Mouse (Mus musculus) forebrain, embryonic 13.5 days (tissue): ENCODE results near the gene Prss57. TPM values are rescaled to one million over a fixed set of nuclear protein-coding genes. Genes with fewer than 3 reads are reported as not detected.
"Not testable (repeated sequence)": the region's sequence is repeated elsewhere in the genome, so short reads cannot be mapped to it uniquely, and the experiment has no call there.

Experiments
- ATAC-seq: fragments of 200-750 bp; cut with Nextera tagmentation; 2 replicates; pipeline ENCODE4 v1.8.0; 2017
- H3K27ac ChIP-seq: fragments of 300-500 bp; sonication (generic); 2 replicates; pipeline ENCODE4 v1.5.1; 2015; ENCODE audit warnings: inconsistent platforms, mild to moderate bottlenecking, moderate library complexity
- H3K27me3 ChIP-seq: fragments of 300-500 bp; sonication (generic); 2 replicates; pipeline ENCODE4 v1.6.1; 2015; ENCODE audit warnings: mild to moderate bottlenecking, inconsistent platforms
- H3K36me3 ChIP-seq: fragments of 300-500 bp; sonication (generic); 2 replicates; pipeline ENCODE4 v1.6.1; 2015; ENCODE audit warnings: mild to moderate bottlenecking, inconsistent platforms; ENCODE audit not compliant: poor library complexity, severe bottlenecking
- H3K4me1 ChIP-seq: fragments of 300-500 bp; sonication (generic); 2 replicates; pipeline ENCODE4 v1.6.1; 2015; ENCODE audit warnings: inconsistent platforms
- H3K4me2 ChIP-seq: fragments of 300-500 bp; sonication (generic); 2 replicates; pipeline ENCODE4 v1.6.1; 2015; ENCODE audit warnings: inconsistent platforms, mild to moderate bottlenecking, moderate library complexity
- H3K4me3 ChIP-seq: fragments of 300-500 bp; sonication (generic); 2 replicates; pipeline ENCODE4 v1.5.1; 2015; ENCODE audit warnings: mild to moderate bottlenecking, inconsistent platforms
- H3K9ac ChIP-seq: fragments of 300-500 bp; sonication (generic); 2 replicates; pipeline ENCODE4 v1.6.1; 2015; ENCODE audit warnings: mild to moderate bottlenecking, inconsistent platforms
- H3K9me3 ChIP-seq: fragments of 300-500 bp; sonication (generic); replicated peaks from 2 replicates; pipeline ENCODE4 v1.6.1; 2016; ENCODE audit warnings: inconsistent platforms
- WGBS: fragments of 180-500 bp; shearing (Covaris S2); methylation state at CpG from one replicate; pipeline ENCODE4 v1.1.7; 2015; 5-methylcytosine and 5-hydroxymethylcytosine counted together
- polyA plus RNA-seq: library from polyadenylated mRNA; unstranded; fragments of >200 nt; fragmentation: Nextera tagmentation; extraction: Ambion mirVana; gene quantifications from 2 replicates; pipeline ENCODE4 v1.2.1, GENCODE M21; 2015

The Prss57 gene
- polyA plus RNA-seq, 1 experiment from 2014 or later = 0.09 TPM

DNA sequence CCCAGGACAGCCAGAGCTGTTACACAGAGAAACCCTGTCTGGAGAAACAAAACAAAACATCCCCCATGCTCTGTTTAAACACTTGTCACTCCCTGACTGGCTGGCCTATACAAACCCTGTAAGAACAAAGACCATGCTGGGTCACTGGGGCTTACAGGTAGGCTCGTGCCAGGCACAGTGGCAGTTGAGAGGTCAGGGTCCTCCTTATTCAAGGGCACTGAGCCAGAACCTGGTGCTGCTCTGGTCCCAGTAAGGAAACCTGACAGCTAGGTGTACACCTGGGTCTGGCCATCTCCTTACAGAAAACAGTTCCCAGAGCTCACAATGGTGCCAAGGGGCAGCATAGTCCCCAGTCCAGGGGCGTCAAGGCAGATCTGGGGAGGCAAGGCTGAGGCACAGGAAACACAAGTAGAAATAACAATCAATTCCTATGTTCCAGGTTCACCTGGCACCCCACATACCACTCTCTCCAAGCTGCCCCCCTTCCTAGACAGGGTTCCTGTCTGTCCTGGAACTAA, 25.5 kb downstream of the Prss57 start:
- H3K36me3 ChIP-seq = peaks cover 25% of the 10 kb centered on the region
- H3K4me3 ChIP-seq = peak overlapping the region; percentile 76
- 79% methylated on average over 2 of the region's 2 CpGs for WGBS
- ATAC-seq = no peak
- peak overlapping the region; percentile 94 for H3K4me2 ChIP-seq
- no peak overlapping the region for H3K27ac ChIP-seq
- peaks cover 40% of the 10 kb centered on the region for H3K4me1 ChIP-seq
- H3K9me3 ChIP-seq = no peaks in the 10 kb centered on the region
- H3K27me3 ChIP-seq = no peaks in the 10 kb centered on the region
- H3K9ac ChIP-seq = peak overlapping the region; percentile 94

DNA sequence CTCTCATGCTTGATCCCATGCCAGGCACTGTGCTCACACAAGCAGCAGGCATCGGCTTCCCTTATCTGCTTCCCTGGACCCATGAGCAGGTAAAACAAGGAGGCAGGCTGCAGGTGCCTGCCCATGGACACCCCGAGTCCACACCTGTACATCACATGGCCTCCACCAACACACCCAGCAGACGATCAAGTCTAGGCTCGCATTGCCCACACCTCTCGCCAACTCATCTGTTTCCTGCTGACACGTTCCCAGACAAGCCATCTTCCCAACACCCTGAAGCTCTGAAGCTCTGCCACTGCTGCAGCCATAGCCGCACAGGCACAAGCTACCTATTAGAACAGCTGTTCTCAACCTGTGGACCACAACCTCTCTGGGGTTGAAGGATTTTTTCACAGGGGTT, 26.5 kb downstream of the Prss57 start:
- Histone ChIP-seq H3K4me2 (no peak overlapping the region), H3K36me3 (peaks cover 33% of the 10 kb centered on the region), H3K4me1 (peaks cover 40% of the 10 kb centered on the region), H3K9me3 (no peaks in the 10 kb centered on the region), H3K9ac (peak overlapping the region; percentile 41), H3K4me3 (no peak overlapping the region), H3K27me3 (no peaks in the 10 kb centered on the region), H3K27ac (no peak overlapping the region)
- 88% methylated on average over 7 of the region's 7 CpGs for WGBS
- ATAC-seq = no peak

DNA sequence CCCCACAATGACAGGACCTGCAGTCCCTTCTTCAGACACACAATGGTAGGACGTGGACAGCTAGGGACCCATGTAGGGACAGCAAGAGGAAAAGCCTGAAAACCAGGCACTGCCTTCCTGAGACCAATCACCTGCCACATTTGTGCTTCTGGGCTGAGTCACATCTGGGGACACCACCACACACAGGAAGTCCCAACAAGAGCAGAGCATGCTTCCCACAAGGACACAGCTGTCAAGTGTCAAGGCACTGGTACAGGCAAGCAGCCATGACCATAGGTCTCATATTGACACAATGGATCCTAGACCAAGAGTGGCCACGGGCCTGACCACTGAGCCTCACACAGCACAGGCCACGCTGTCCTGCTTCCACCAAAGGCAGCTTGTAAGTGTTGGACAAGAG, 27.9 kb downstream of the Prss57 start:
- Histone ChIP-seq H3K9me3 (no peaks in the 10 kb centered on the region), H3K27ac (no peak overlapping the region), H3K27me3 (no peaks in the 10 kb centered on the region), H3K9ac (no peak overlapping the region), H3K36me3 (peaks cover 47% of the 10 kb centered on the region), H3K4me2 (no peak overlapping the region), H3K4me1 (peaks cover 31% of the 10 kb centered on the region), H3K4me3 (no peak overlapping the region)
- WGBS = 81% methylated on average over 3 of the region's 3 CpGs
- no peak for ATAC-seq

DNA sequence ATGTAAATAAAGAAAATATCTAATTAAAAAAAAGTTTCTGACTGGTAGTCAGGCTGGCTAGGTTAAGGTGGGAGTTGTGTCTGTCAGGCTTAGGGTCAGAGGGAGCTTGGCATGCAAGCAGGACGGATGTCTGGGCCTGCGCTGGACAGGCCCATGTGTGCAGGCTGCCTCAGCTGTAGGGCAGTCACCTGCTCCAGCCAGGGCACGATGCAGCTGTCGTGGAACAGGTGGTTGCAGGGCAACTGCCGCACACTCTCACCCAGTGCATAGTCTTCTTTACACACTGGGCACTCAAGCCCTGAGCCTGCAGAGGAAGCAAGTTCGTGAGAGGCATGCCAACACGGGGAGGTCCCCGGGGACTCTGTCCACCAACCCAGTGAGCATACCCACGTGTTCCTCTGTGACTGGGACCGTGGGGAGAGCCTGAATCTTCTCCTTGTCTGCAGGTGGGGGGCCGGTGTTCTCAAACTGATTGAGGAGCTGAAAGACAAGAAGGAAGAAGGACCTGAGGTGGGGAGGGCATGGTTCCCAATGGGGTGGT, 30.1 kb downstream of the Prss57 start:
- no peak overlapping the region for H3K4me3 ChIP-seq
- H3K27me3 ChIP-seq = no peaks in the 10 kb centered on the region
- WGBS = 93% methylated on average over 11 of the region's 11 CpGs
- H3K36me3 ChIP-seq = peaks cover 69% of the 10 kb centered on the region
- H3K9ac ChIP-seq = no peak overlapping the region
- no peaks in the 10 kb centered on the region for H3K9me3 ChIP-seq
- no peak overlapping the region for H3K27ac ChIP-seq
- no peak overlapping the region for H3K4me2 ChIP-seq
- H3K4me1 ChIP-seq = peaks cover 22% of the 10 kb centered on the region
- ATAC-seq = no peak

DNA sequence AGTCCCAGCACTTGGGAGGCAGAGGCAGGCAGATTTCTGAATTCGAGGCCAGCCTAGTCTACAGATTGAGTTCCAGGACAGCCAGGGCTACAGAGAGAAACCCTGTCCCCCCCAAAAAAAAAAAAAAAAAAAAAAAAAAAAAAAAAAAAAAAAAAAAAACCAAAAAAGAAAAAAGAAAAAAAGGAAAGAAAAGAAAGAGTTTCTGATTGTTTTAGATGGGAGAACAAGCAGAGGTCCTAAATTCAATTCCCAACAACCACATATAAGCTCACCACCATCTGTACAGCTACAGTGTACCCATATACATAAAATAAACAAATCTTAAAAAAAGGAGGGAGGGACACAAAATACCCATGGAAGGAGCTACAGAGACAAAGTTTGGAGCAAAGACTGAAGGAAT, 31.1 kb downstream of the Prss57 start:
- H3K27ac ChIP-seq, H3K4me3 ChIP-seq, ATAC-seq, H3K27me3 ChIP-seq, H3K4me2 ChIP-seq, H3K9ac ChIP-seq, H3K9me3 ChIP-seq: not testable (repeated sequence)
- H3K36me3 ChIP-seq = peaks cover 70% of the 10 kb centered on the region
- 100% methylated on average over 1 of the region's 1 CpGs for WGBS
- H3K4me1 ChIP-seq = peaks cover 20% of the 10 kb centered on the region

DNA sequence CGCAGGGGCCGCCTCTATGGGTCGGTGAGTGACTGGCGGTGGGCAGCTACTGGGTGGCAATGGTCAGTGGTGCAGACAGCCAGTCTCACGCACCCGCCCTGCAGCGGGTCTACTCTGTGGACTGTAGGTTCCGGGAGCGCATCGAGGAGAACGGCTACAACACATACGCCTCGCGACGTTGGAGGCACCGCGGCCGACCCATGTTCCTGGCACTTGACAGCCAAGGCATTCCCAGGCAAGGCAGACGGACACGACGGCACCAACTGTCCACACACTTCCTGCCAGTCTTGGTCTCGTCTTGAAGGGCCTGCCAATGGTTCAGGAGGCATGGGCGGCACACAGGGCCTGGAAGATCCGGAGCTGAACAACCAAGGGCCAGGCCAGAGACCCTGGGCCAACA, 34.1 kb downstream of the Prss57 start:
- no peaks in the 10 kb centered on the region for H3K27me3 ChIP-seq
- WGBS = 90% methylated on average over 24 of the region's 24 CpGs
- ATAC-seq = no peak

DNA sequence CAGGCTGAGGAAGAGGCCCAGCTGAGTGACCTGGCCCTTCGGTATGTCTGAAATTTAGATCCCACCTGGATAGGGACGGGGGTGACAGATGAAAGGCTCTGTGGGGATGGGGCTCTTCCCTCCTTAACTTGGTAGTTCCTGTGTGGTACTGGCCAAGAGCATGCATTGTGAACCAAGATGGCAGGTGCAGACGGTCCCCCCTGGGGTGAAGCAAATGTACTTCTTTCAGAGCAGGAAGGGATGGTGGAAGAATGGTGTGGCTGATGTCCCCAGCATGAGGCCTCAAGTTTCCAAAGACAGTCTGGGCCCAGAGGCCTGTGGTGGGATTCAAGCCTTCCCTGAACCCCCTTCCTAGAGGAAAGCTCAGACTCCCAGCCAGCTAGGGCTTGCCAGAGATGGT, 34.9 kb downstream of the Prss57 start:
- H3K4me2 ChIP-seq = 0 out of 2 replicates have a peak overlapping the region, but pooled peaks have one; percentile 76
- no peak for ATAC-seq
- no peaks in the 10 kb centered on the region for H3K9me3 ChIP-seq
- no peaks in the 10 kb centered on the region for H3K27me3 ChIP-seq
- H3K4me1 ChIP-seq = peaks cover 10% of the 10 kb centered on the region
- no peak overlapping the region for H3K9ac ChIP-seq
- no peak overlapping the region for H3K4me3 ChIP-seq
- no peak overlapping the region for H3K27ac ChIP-seq
- peaks cover 51% of the 10 kb centered on the region for H3K36me3 ChIP-seq
- 80% methylated on average over 3 of the region's 3 CpGs for WGBS

More for the DNA sequence above, 34.1 kb downstream of the Prss57 start:
- Histone ChIP-seq H3K4me2 (no peak overlapping the region), H3K4me3 (no peak overlapping the region), H3K27ac (no peak overlapping the region), H3K36me3 (peaks cover 59% of the 10 kb centered on the region), H3K4me1 (peaks cover 10% of the 10 kb centered on the region), H3K9me3 (no peaks in the 10 kb centered on the region), H3K9ac (no peak overlapping the region)

DNA sequence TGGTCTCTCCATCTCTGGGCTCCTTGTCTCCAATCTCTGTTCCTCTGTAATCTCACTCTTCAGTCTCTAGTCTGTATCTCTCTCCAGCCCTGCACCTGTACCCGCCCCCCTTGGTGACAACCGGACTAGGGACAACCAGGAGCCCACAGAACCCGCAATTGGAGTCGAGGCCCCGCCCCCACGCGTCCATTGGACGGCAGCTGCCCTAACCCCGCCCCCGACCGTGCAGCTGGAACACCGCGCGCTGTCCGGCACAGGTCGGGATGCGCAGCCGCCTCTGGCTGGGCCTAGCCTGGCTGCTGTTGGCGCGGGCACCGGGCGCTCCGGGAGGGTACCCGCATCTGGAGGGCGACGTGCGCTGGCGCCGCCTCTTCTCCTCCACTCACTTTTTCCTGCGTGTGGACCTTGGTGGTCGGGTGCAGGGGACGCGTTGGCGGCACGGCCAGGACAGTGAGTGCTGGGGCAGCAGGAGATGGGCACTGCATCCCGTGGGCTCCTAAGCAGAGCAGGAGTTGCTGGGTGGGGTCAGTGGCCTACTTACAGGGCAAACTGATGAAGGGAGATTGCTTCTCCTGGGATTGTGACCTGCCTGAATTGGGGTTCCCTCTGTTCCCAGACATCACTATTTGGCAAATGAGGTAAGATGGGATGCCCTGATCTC, 35.8 kb downstream of the Prss57 start, which contains the start of gene Fgf22:
Gene Fgf22 (plus strand): TSS at position 221 of the 661 bp plus-strand sequence.
- WGBS = 1% methylated on average over 36 of the region's 36 CpGs
- peak within 1 kb of the TSS; percentile 76 for H3K4me2 ChIP-seq
- H3K4me1 ChIP-seq = peaks cover 10% of the 10 kb centered on the region
- no peak within 1 kb of the TSS for H3K27ac ChIP-seq
- H3K36me3 ChIP-seq = peaks cover 42% of the 10 kb centered on the region
- peak within 1 kb of the TSS; percentile 41 for H3K4me3 ChIP-seq
- ATAC-seq = peak; percentile 82
- H3K9me3 ChIP-seq = no peaks in the 10 kb centered on the region
- peak within 1 kb of the TSS; percentile 58 for H3K9ac ChIP-seq
- no peaks in the 10 kb centered on the region for H3K27me3 ChIP-seq

DNA sequence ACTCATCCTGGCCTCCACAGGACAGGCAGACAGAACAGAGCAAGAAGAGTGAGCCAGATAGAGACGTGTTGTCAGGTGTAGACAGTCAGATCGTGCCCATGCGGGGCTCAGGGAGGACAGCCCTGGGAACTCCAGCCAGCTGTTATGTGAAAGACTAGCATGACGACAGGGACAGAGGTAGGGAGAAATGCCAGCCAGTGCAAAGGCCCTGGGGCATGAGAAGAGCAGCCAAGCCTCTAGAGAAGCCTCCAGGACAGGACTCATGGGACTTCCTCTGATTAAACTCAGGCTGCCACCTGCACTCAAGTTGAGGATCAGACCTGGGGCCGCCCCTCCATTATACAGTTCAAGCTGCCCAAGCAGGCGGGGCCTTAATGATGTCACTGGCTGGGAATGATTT, 42.3 kb downstream of the Prss57 start:
- 86% methylated on average over 6 of the region's 6 CpGs for WGBS
- no peak overlapping the region for H3K9ac ChIP-seq
- no peak overlapping the region for H3K4me3 ChIP-seq
- no peak overlapping the region for H3K27ac ChIP-seq
- peaks cover 12% of the 10 kb centered on the region for H3K36me3 ChIP-seq
- no peaks in the 10 kb centered on the region for H3K27me3 ChIP-seq
- H3K9me3 ChIP-seq = no peaks in the 10 kb centered on the region
- no peak for ATAC-seq
- peaks cover 12% of the 10 kb centered on the region for H3K4me1 ChIP-seq
- no peak overlapping the region for H3K4me2 ChIP-seq

DNA sequence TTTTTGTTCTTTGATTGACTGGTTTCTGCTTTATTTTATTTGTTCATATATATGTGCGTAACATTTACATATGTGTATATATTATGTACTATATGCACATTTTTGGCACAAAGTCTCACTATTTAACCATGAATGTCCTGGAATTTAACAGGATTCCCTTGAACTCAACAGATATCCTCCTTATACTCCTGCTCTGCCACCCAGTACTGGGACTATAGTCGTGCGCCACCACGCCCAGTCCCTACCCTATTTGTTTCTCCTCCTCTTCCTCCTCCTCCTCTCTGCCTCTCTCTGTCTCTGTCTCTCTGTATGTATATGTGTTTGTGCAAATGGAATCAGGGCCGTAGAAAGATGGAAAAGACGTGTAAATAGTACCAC, 44.0 kb downstream of the Prss57 start:
- Histone ChIP-seq H3K4me2 (peak overlapping the region; percentile 80), H3K9me3 (no peaks in the 10 kb centered on the region), H3K4me1 (peaks cover 12% of the 10 kb centered on the region), H3K27ac (no peak overlapping the region), H3K36me3 (peaks cover 28% of the 10 kb centered on the region), H3K27me3 (no peaks in the 10 kb centered on the region), H3K4me3 (peak overlapping the region; percentile 17), H3K9ac (peak overlapping the region; percentile 47; the same call in 1 of the 2 replicates)
- ATAC-seq = peak; percentile 78
- WGBS = 23% methylated on average over 6 of the region's 6 CpGs

DNA sequence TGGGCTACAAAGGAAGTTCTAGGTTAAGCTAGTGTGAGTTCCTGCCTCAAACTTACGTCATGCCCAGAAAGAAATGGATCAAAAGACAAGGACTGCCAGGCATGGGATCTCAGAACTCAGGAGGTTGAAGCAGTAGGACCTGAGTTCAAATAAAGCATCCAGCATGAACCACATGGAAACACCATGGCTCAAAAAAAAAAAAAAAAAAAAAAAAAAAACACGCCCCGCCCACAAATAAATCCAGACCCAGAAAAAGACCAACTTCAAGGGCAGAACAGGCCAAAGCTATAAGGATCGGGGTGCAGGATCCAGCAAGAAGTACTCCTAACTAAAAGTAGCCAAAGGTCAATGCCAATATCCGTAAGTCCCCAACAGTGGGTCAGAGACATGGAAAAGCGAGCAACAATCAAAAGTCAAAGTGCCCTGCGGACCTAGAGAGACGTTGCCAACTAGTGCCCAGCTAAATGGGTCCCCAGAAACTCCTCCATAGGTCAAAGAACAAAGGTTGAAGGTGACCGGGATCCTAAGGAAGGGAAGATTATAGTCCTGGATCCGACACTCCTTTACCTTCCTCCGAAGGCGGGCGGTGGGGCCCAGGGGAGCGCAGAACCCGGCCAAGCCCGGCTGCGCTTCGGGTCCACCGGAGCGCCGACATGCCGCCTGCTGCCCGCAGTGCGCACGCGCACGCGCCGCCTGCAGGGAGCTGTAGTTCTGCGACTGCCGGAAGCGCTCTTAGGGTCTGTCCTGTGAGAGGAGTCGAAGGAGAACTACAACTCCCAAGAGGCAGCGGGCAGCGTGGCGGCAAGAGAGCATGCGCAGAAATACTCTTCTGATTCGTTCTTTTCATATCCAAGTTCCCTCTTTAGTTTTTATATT, 44.6 kb downstream of the Prss57 start, which contains the start of gene Polrmt:
Gene Polrmt (minus strand): TSS at position 684 of the 876 bp plus-strand sequence.
- Histone ChIP-seq H3K27me3 (no peaks in the 10 kb centered on the region), H3K36me3 (peaks cover 34% of the 10 kb centered on the region), H3K9ac (peak within 1 kb of the TSS; percentile 71), H3K4me1 (peaks cover 12% of the 10 kb centered on the region), H3K4me2 (peak within 1 kb of the TSS; percentile 80), H3K27ac (no peak within 1 kb of the TSS), H3K4me3 (peak within 1 kb of the TSS; percentile 63), H3K9me3 (no peaks in the 10 kb centered on the region)
- ATAC-seq = peak; percentile 98
- WGBS = 3% methylated on average over 38 of the region's 38 CpGs

DNA sequence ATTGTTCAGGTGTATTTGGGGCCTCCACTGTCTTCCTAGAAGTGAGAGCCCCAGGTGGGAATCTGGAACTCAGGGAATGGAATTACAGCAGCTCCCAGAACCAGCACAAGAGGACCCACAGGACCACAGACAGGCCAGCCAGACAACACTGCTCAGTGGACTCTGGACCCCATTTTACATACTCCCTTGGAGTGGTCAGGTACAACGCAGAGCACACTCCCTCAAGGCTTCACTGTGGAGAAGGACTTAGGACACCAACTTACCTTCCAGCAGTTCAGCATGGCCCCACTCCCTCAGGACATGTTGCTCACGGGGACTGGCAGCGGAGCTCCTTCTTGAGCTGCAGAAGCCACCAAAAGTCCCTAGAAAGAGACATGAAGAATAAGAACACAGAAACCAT, 45.4 kb downstream of the Prss57 start:
- 88% methylated on average over 3 of the region's 3 CpGs for WGBS
- ATAC-seq = no peak
- Histone ChIP-seq H3K4me2 (peak overlapping the region; percentile 80), H3K4me1 (peaks cover 12% of the 10 kb centered on the region), H3K9ac (peak overlapping the region; percentile 71), H3K4me3 (peak overlapping the region; percentile 63), H3K27ac (no peak overlapping the region), H3K36me3 (peaks cover 41% of the 10 kb centered on the region), H3K27me3 (no peaks in the 10 kb centered on the region), H3K9me3 (peaks cover 3% of the 10 kb centered on the region; the same call in 1 of the 2 replicates)
